Mouse (Mus musculus): ENCODE measurements around the gene Tex13b.
"Not testable (repeated sequence)": the region's sequence is repeated elsewhere in the genome, so short reads cannot be mapped to it uniquely, and the experiment has no call there.

The Tex13b gene

DNA sequence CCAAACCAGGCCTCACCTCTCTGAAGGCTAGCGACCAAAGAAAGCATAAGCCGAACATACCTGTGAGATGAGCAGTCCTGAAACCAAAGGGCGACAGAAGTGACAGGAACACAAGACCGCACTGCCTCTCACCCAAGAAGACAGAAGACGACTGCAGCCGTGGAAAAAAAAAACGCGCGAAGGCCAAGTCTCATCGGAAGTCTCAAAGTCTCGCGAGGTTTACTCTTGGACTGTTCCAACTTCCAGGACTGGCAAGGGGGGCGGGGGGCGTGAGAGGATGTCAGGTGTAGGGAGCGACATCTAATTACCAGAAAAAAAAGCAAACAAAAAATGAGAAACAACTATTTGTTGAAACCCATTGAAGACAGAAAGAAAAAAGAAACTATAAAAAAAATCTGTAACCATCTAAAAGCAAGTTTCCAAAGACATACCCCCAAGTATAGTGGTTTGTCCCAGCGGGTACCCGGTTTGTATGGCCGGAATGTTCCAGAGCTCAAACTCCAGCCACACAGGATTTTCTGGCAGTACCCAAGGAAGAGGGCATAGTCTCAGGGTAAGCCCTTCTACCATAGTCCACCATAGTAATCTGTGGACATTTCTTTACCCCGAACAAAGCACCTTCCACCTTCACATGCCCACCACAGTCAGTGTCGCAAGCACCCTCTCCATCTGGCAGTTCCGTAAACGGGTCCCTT is at the start of gene Tex13b:
Gene Tex13b, minus strand, starts transcription at position 122 of the 695 bp plus-strand sequence.
- DNase-seq, result no peak

DNA sequence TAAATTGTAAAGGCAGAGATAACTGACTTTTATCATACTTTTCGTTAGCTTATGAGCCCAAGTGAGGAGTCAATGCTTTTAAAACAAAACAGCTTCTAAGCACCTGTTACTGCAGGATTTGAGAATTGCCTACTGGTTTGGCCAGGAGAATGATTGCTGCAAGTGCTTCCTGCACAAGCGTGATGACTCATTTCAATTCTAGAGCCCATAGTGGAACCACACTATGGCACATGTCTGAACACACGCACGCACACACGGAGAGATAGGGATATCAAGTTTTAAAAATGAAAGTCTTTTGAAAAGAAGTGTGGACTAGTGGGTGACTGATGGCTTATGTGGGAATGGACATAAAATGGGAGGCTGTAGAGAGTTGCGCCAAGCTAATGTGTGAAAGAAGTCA is 49.5 kb upstream of the Tex13b start:
- no peak for DNase-seq

DNA sequence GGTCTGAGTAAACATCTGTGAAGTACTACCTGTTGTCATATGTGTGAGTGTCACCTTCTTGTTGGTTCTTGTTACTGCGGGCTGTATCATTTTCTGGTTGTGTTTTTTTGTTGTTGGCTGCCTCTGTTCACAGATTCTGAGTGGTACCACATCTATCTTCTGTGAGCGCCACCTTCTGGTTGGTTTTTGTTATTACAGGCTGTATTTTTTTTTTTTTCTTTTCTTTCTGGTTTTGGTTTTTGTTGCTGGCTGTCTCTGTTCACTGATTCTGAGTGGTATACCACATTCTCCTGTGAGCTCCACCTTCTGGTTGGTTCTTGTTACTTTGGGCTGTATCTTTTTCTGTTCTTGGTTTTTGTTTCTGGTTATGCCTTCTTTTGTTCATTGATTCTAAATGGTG is 44.2 kb upstream of the Tex13b start:
- no peak for DNase-seq

DNA sequence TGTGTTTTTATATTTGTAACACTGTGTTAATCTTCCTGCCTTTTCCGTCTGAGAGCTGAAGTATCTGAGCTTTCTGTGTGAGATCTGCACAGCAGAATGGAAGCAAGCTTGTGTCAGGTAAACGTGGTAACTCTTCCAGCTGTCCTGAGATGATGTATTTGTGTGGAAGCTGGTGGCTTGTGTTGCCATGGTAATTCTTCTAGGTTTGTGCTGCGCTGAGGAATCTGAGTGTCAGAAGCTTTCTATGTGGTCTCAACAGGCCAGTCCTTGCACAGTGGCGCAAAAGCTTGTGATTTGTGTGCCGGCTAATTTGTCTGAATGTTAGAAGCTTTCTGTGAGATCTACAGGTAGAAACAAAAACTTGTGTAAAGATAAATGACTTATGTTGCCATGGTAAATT is 43.8 kb upstream of the Tex13b start:
- DNase-seq, result not testable (repeated sequence)

DNA sequence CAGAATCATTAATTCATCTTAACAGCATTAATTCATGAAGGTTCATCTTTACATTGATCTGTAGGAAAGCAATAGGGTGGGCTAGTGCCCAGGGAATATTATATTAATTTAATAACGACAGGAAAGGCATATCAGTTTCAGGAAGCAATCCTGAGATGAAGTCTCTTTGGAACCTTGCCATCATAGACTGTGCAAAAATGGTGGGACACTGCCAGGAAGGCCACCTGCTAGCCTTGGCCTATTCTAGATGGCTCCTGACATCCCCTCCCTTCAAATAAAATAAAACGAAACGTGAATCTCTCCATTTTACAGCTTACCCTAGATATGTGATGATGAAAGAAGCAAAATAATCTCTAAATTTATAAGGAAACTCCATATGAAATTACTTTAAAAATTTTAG is 41.3 kb upstream of the Tex13b start:
- no peak for DNase-seq

DNA sequence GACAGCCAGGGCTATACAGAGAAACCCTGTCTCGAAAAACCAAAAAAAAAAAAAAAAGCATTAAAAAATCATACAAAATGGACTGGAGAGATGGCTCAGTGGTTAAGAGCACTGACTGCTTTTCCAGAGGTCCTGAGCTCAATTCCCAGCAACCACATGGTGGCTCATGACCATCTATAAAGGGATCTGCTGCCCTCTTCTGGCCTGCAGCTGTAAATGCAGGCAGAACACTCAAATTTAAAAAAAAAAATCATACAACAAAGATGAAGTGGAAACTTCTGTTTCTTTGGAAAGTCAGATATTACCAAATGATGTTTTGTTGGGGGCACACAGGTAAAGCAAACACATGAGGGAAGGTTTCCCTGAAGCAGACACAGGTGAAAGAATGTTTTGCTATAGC is 32.2 kb upstream of the Tex13b start:
- not testable (repeated sequence) for DNase-seq

DNA sequence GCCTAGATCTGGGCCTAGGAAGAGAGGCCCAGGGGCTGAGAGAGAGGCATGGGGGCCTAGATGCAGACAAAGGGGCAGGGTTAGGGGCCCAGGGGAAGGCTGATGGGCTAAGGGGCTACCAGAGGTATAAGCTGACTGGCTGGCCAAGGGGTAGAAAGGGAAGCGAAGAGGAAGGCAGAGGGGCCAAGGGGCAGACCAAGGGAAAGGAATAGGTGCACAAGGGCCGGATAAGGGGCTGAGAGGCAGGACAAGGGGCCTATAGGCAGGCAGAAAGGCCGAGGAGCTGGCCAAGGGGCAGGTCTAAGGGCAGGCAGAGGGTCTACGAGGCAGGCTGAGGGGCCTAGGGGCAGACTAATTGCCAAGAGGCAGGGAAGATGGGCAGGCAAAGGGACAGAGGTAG is 26.7 kb upstream of the Tex13b start:
- no peak for DNase-seq

DNA sequence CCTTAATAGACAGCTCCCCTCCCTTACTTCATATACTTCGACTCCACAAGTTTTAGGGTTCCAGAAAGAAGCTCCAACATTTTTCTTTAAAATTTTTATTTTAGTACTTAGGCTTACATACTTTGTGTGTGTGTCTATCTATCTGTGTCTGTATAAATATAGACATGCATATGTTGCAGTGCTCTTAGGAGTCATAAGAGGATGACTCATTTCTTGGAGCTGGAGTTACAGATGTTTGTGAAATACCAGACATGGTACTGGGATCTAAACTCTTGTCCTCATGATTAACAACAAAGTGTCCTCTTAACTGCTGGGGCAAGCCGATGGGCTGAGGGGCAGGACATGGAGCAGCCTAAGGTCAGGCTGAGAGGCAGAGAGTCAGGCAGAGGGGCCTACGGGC is 24.8 kb upstream of the Tex13b start:
- DNase-seq, result no peak

DNA sequence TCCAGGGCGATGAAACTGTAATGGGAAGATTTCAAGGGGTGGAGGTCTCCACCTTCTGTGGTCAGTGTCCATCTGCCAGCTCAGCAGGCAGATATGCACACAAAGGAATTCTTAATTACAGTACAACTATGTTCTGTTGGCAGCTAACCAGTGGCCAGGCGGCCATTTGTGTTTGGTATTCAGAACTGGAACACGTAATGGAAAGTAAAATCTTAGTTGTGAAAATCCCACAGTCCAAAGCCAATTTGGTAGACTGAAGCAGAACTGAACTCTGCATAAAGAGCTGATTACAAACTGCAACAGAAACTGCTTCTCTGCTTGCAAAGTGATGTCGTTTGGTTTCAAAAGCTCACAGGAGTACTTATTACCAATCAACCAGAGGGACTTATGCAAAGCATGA is 18.5 kb upstream of the Tex13b start:
- no peak for DNase-seq

DNA sequence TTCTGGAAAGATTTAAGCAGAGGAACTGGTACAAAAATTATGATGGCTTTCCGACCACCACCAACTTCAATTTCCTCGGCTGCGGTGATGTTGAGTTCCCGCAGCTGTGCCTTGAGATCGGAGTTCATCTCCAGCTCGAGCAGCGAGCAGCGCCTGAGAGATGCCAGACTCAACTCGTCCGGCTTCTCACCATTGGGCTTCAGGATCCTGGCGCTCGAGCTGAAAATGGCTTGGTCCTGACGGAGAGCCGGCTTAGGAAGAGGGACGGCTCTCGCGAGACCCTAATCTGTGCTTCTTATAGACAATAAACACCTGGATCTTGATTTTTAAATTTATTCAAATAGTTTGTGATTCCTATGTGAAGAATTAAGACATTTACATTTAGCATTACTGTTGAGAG is 9.1 kb upstream of the Tex13b start:
- no peak for DNase-seq

DNA sequence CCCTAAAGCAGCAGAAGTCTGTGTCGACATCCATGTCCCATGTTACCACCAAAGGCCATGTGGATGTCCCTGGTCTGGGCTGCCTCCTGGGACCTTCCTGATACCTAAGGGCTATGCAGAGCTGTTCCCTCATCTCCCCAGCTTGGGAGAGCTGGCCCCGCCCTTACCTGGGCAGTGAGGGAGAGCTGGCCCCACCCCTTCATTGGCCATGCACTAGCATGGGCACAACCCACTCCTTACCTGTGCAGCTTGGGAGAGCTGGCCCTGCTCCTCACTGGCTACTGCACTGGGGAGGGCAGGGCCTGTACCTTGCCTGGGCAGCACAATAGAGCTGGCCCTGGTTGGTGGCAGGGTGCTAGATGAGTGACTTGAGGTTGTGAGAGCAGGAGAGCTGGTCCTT is 7.9 kb downstream of the Tex13b start:
- DNase-seq, result no peak

DNA sequence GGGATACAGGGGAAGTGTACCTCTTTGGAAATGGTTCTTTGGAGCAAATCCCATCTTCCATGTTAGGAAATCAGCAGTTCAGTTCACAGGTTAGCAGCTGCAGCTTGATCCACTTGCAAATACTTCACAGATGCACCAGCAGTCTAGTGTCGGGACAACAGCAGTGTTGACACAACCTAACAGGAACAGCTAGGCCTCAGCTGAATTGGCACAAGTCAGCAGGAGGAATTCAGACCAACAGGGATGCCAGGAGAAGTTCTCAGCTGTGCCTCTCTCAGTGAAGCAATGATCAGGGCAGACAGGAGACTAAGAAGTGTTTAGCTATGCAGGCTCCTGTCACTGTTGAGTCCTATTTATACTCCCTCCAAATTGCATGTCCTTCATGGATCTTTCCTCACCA is 43.4 kb downstream of the Tex13b start:
- no peak for DNase-seq

All from kidney, postnatal 10 days (tissue).